Mouse (Mus musculus) left cerebral cortex, postnatal 36 days (tissue): ENCODE measurements around the gene Dhx57. TPM values are rescaled to one million over a fixed set of nuclear protein-coding genes. Genes with fewer than 3 reads are reported as not detected.
A peak's percentile ranks its signal among the peaks of the same experiment; 100 is the strongest.
"Not testable (repeated sequence)": the region's sequence is repeated elsewhere in the genome, so short reads cannot be mapped to it uniquely, and the experiment has no call there.

Experiments
- DNase-seq, 2 experiments: peaks; one replicate each; pipeline ENCODE4 v3.0.0; 2021 to 2022; ENCODE audit warnings: low spot score in 2 of 2, mixed read lengths in 1 of 2
- intact Hi-C: fragments of 180-260 bp; cut with DNase I; formaldehyde crosslinking; loops from one replicate; pipeline ENCODE4 v1.15.1; 2025
- total RNA-seq, 2 experiments: library from RNA; stranded (reverse); gene quantifications; 2 replicates each; pipeline ENCODE4 v1.2.3; 2021

Gene Dhx57
- total RNA-seq, 2 experiments from 2014 or later, result 35.8 to 46.1 TPM

- intact Hi-C loops, result not testable (repeated sequence)
Measured at GRCm38 (mm10) chr17:80213998-80214397, 76.3 kb downstream of the Dhx57 start.

GRCm38 (mm10) chr17:80206671-80207581, 83.3 kb downstream of the Dhx57 start, which contains the start of the genes Srsf7 and Ttc39d:
Gene Srsf7 (minus strand): TSS chr17:80207307.
Gene Ttc39d (plus strand): TSS chr17:80207460.
- peak; percentile 98 to 99 for DNase-seq
- intact Hi-C loops, result loop anchor here (1.0 to 2.0 kb wide), 2 partner anchors 18 to 28 kb away; partner anchors contain the start of gene Gemin6

More at GRCm38 (mm10) chr17:80213998-80214397, 76.3 kb downstream of the Dhx57 start:
- DNase-seq, result not testable (repeated sequence)

GRCm38 (mm10) chr17:80206301-80206670, 84.0 kb downstream of the Dhx57 start:
- DNase-seq, result no peak
- intact Hi-C loops, result loop anchor here (2.0 kb wide), 1 partner anchor 19 kb away; the partner anchor contains the start of gene Gemin6

- DNase-seq, result no peak
- intact Hi-C loops, result loop anchor here (2.0 kb wide), 1 partner anchor 19 kb away; the partner anchor contains the start of gene Gemin6
Measured at GRCm38 (mm10) chr17:80205657-80206056, 84.6 kb downstream of the Dhx57 start.

GRCm38 (mm10) chr17:80199160-80199778, 91.0 kb downstream of the Dhx57 start:
- no peak for DNase-seq
- intact Hi-C loops, result no loop called here

GRCm38 (mm10) chr17:80193075-80193474, 97.2 kb downstream of the Dhx57 start:
- intact Hi-C loops, result no loop called here
- DNase-seq, result no peak

Other genes starting within 250 kb of the Dhx57 start
- 10 to 100 TPM; 51.4 to 58.4 TPM for gene Hnrnpll, start 228.1 kb downstream of the Dhx57 start, total RNA-seq
- 1 to 10 TPM; 2.6 to 2.7 TPM for gene Galm, start 163.0 kb downstream of the Dhx57 start, total RNA-seq
- gene Srsf7, start 83.2 kb downstream of the Dhx57 start, total RNA-seq, result 100 to 1,000 TPM in 1 of 2 experiments, 10 to 100 TPM in 1; 86.3 to 112 TPM
- gene Ttc39d, start 83.0 kb downstream of the Dhx57 start, total RNA-seq, result under 1 TPM in 1 of 2 experiments, not detected in 1; 0.43 TPM
- gene Gemin6, start 66.0 kb downstream of the Dhx57 start, total RNA-seq, result 1 to 10 TPM; 6.2 to 6.6 TPM
- gene Morn2, start 273 bp downstream of the Dhx57 start, total RNA-seq, result 10 to 100 TPM; 16.5 to 18.3 TPM
- gene Arhgef33, start 16.9 kb upstream of the Dhx57 start, total RNA-seq, result 1 to 10 TPM; 2.4 to 3.4 TPM
- 1 to 10 TPM; 1.3 to 2.2 TPM for gene Gm10190, start 83.1 kb upstream of the Dhx57 start, total RNA-seq
- gene Sos1, start 190.0 kb upstream of the Dhx57 start, total RNA-seq, result 10 to 100 TPM; 29.8 to 33.6 TPM